11 mouse cellular contexts compared by ENCODE assay signal in genomic region chr4:155068357-155068972, GRCm38 (mm10). TPM values are rescaled to one million over a fixed set of nuclear protein-coding genes. Genes with fewer than 3 reads are reported as not detected.
DNase-seq lines count a peak whose midpoint lies in the region; ATAC-seq and TF ChIP-seq lines count a peak whose summit lies in the region.
"Had no signal": no experiment of that assay in that cellular context is flagged by ENCODE, and none has a peak within 500 bp of the region (broad histone marks: within the 10 kb centered on the region; RNA-seq: fewer than 3 reads in every experiment).

No protein-coding gene starts in this region.

- no peak for TF ChIP-seq CTCF in cerebellum, adult 2 months (IDR thresholded peaks at IDR 0.05; ENCODE audit: borderline replicate concordance, insufficient read depth, low read depth, low read length)
- no peak for TF ChIP-seq CTCF in E14TG2a.4 (conservative IDR thresholded peaks at IDR 0.05; ENCODE audit: low read length)

- intact Hi-C loops in left cerebral cortex, postnatal 10 days (cut with DNase I): loop anchor here (5.0 kb wide), 1 partner anchor 191 kb away; no protein-coding TSS in a partner anchor

- H3K36me3 ChIP-seq in kidney, embryonic 14.5 days (ENCODE audit: control insufficient read depth, insufficient read depth, low read length): peaks cover 49% of the 10 kb centered on the region
- H3K36me3 ChIP-seq in E14TG2a.4 (ENCODE audit: insufficient read depth, low read length): peaks cover 59% of the 10 kb centered on the region
- H3K36me3 ChIP-seq in intestine, embryonic 14.5 days (ENCODE audit: control insufficient read depth, insufficient read depth, low read length): peaks cover 53% of the 10 kb centered on the region

- no peaks in the 10 kb centered on the region for H3K27me3 ChIP-seq in cerebellum, adult 2 months (ENCODE audit: control insufficient read depth, insufficient read depth, low read length)
- H3K27me3 ChIP-seq in kidney, embryonic 14.5 days (ENCODE audit: control insufficient read depth, insufficient read depth, low read length): no peaks in the 10 kb centered on the region
- no peaks in the 10 kb centered on the region for H3K27me3 ChIP-seq in E14TG2a.4 (ENCODE audit: insufficient read depth, low read length)
- H3K27me3 ChIP-seq in intestine, embryonic 14.5 days (replicated peaks; ENCODE audit: control insufficient read depth, insufficient read depth, low read length): no peaks in the 10 kb centered on the region
- H3K27me3 ChIP-seq: hindbrain, embryonic 15.5 days had no signal

- H3K4me3 ChIP-seq in cerebellum, adult 2 months (replicated peaks; ENCODE audit: insufficient read depth, low read depth, low read length): peak overlapping the region; percentile 73
- H3K4me3 ChIP-seq in kidney, embryonic 14.5 days (ENCODE audit: low read length): no peak overlapping the region
- H3K4me3 ChIP-seq in E14TG2a.4 (replicated peaks; ENCODE audit: low read length): peak overlapping the region; percentile 92
- H3K4me3 ChIP-seq in intestine, embryonic 14.5 days (ENCODE audit: low read depth, low read length): 0 out of 2 replicates have a peak overlapping the region, but pooled peaks have one; percentile 58

- peak overlapping the region; percentile 82; the same call in 1 of the 2 replicates for H3K9ac ChIP-seq in kidney, embryonic 14.5 days (ENCODE audit: low read depth, low read length)
- H3K9ac ChIP-seq in intestine, embryonic 14.5 days (ENCODE audit: low read length): no peak overlapping the region

- no peaks in the 10 kb centered on the region for H3K9me3 ChIP-seq in kidney, embryonic 14.5 days (ENCODE audit: control insufficient read depth, low read length)
- H3K9me3 ChIP-seq in E14TG2a.4 (ENCODE audit: low read length): no peaks in the 10 kb centered on the region
- no peaks in the 10 kb centered on the region for H3K9me3 ChIP-seq in intestine, embryonic 14.5 days (ENCODE audit: control insufficient read depth, low read length)
- H3K9me3 ChIP-seq: hindbrain, embryonic 15.5 days had no signal

- TF ChIP-seq POLR2A in cerebellum, adult 2 months (IDR thresholded peaks at IDR 0.05; ENCODE audit: borderline replicate concordance, insufficient read depth, low read length): no peak

- ATAC-seq in kidney, embryonic 14.5 days (ENCODE audit: low FRiP score, low TSS enrichment): no peak
- ATAC-seq in intestine, embryonic 14.5 days (replicated peaks; ENCODE audit: low FRiP score, low TSS enrichment, low read depth): no peak

- 83% methylated on average over 20 of the region's 20 CpGs for WGBS in cerebellum, adult 2 months
- 92% methylated on average over 20 of the region's 20 CpGs for WGBS in kidney, embryonic 14.5 days
- WGBS in intestine, embryonic 14.5 days: 90% methylated on average over 20 of the region's 20 CpGs

- DNase-seq in cerebellum, adult 2 months: peak in 1 of 2 experiments; percentile 50
- DNase-seq in cerebellum, adult 8-10 months: no peak
- no peak for DNase-seq in kidney, adult 18-20 months
- no peak for DNase-seq in intestine, embryonic 14.5 days (ENCODE audit: low spot score)
- no peak for DNase-seq in left cerebral cortex, postnatal 10 days (ENCODE audit: extremely low spot score in 1 of 2, low spot score in 2 of 2)
- DNase-seq in thymus, postnatal 0 days (ENCODE audit: low spot score): no peak
- DNase-seq: gastrocnemius, postnatal 36 days; thymus, adult 18-20 months had no signal

- H3K4me1 ChIP-seq in cerebellum, adult 2 months (ENCODE audit: control insufficient read depth, insufficient read depth, low read length): peaks cover 40% of the 10 kb centered on the region
- peaks cover 8% of the 10 kb centered on the region; the same call in 1 of the 2 replicates for H3K4me1 ChIP-seq in kidney, embryonic 14.5 days (ENCODE audit: control insufficient read depth, insufficient read depth, low read length)
- H3K4me1 ChIP-seq in E14TG2a.4 (replicated peaks; ENCODE audit: low read depth, low read length): peaks cover 79% of the 10 kb centered on the region
- H3K4me1 ChIP-seq in intestine, embryonic 14.5 days (replicated peaks; ENCODE audit: control insufficient read depth, insufficient read depth, low read length): peaks cover 11% of the 10 kb centered on the region

- H3K27ac ChIP-seq in cerebellum, adult 2 months (ENCODE audit: insufficient read depth, low read length): no peak overlapping the region
- no peak overlapping the region for H3K27ac ChIP-seq in kidney, embryonic 14.5 days (ENCODE audit: low read depth, low read length)
- no peak overlapping the region for H3K27ac ChIP-seq in intestine, embryonic 14.5 days (ENCODE audit: low read depth)
- H3K27ac ChIP-seq: hindbrain, embryonic 15.5 days had no signal

- no peak overlapping the region for H3K4me2 ChIP-seq in kidney, embryonic 14.5 days (replicated peaks; ENCODE audit: low read depth, low read length)
- peak overlapping the region; percentile 94 for H3K4me2 ChIP-seq in intestine, embryonic 14.5 days (ENCODE audit: low read length)

RNA-seq across cellular contexts. Expression of gene Pex10, which starts 1.6 kb away (rescaled TPM):
- 32.0 and 38.1 TPM in 2 replicates for polyA plus RNA-seq in cerebellum, adult 2 months (2012; rRNA removed)
- polyA plus RNA-seq in kidney, embryonic 14.5 days (2014; fragmentation: Nextera tagmentation; extraction: Ambion mirVana): 7.1 and 13.7 TPM in 2 replicates
- polyA plus RNA-seq in intestine, embryonic 14.5 days (2014; fragmentation: Nextera tagmentation; extraction: Ambion mirVana): 6.5 and 8.9 TPM in 2 replicates
- 10 to 100 TPM; 18.0 to 19.3 TPM for total RNA-seq in left cerebral cortex, postnatal 10 days (2021)
- 15.9 and 16.3 TPM in 2 replicates for polyA plus RNA-seq in thymus, postnatal 0 days (2015; fragmentation: Nextera tagmentation; extraction: Ambion mirVana)

RNA-seq across cellular contexts. Expression of gene Plch2, which starts 11.9 kb away (rescaled TPM):
- polyA plus RNA-seq in cerebellum, adult 2 months (2012; rRNA removed): 149 and 180 TPM in 2 replicates
- 1.8 and 3.1 TPM in 2 replicates for polyA plus RNA-seq in kidney, embryonic 14.5 days (2014; fragmentation: Nextera tagmentation; extraction: Ambion mirVana)
- polyA plus RNA-seq in intestine, embryonic 14.5 days (2014; fragmentation: Nextera tagmentation; extraction: Ambion mirVana): 12.8 and 13.3 TPM in 2 replicates
- total RNA-seq in left cerebral cortex, postnatal 10 days (2021): 10 to 100 TPM; 33.3 to 41.2 TPM
- 0.67 and 0.74 TPM in 2 replicates for polyA plus RNA-seq in thymus, postnatal 0 days (2015; fragmentation: Nextera tagmentation; extraction: Ambion mirVana)

RNA-seq across cellular contexts. Expression of gene Rer1, which starts 17.7 kb away (rescaled TPM):
- 102 and 104 TPM in 2 replicates for polyA plus RNA-seq in cerebellum, adult 2 months (2012; rRNA removed)
- 167 and 180 TPM in 2 replicates for polyA plus RNA-seq in kidney, embryonic 14.5 days (2014; fragmentation: Nextera tagmentation; extraction: Ambion mirVana)
- polyA plus RNA-seq in intestine, embryonic 14.5 days (2014; fragmentation: Nextera tagmentation; extraction: Ambion mirVana): 188 and 191 TPM in 2 replicates
- 10 to 100 TPM; 68.8 to 71.0 TPM for total RNA-seq in left cerebral cortex, postnatal 10 days (2021)
- polyA plus RNA-seq in thymus, postnatal 0 days (2015; fragmentation: Nextera tagmentation; extraction: Ambion mirVana): 184 and 189 TPM in 2 replicates

RNA-seq across cellular contexts. Expression of gene Morn1, which starts 17.9 kb away (rescaled TPM):
- 15.6 and 18.7 TPM in 2 replicates for polyA plus RNA-seq in cerebellum, adult 2 months (2012; rRNA removed)
- polyA plus RNA-seq in kidney, embryonic 14.5 days (2014; fragmentation: Nextera tagmentation; extraction: Ambion mirVana): 5.8 and 6.9 TPM in 2 replicates
- 3.8 and 5.5 TPM in 2 replicates for polyA plus RNA-seq in intestine, embryonic 14.5 days (2014; fragmentation: Nextera tagmentation; extraction: Ambion mirVana)
- total RNA-seq in left cerebral cortex, postnatal 10 days (2021): 10 to 100 TPM; 16.0 to 16.3 TPM
- 2.7 and 2.9 TPM in 2 replicates for polyA plus RNA-seq in thymus, postnatal 0 days (2015; fragmentation: Nextera tagmentation; extraction: Ambion mirVana)

Comparison
In these comparisons a context has a peak if more than half of its experiments do, and no peak if none do; other contexts are left out.
1. RNA of gene Plch2, which starts 11.9 kb away (polyA plus RNA-seq): 149 to 180 TPM in cerebellum, adult 2 months; 12.8 to 13.3 TPM in intestine, embryonic 14.5 days, 1.8 to 3.1 TPM in kidney, embryonic 14.5 days and 0.67 to 0.74 TPM in thymus, postnatal 0 days; every median in the first group is over 10 times any median in the second.